Mouse (Mus musculus): Measurements from ENCODE around the gene Cpa2. TPM values are rescaled to one million over a fixed set of nuclear protein-coding genes. Genes with fewer than 3 reads are reported as not detected.

Cpa2 gene
- polyA plus RNA-seq, 1 experiment from 2014 or later = 4.6 TPM

DNA sequence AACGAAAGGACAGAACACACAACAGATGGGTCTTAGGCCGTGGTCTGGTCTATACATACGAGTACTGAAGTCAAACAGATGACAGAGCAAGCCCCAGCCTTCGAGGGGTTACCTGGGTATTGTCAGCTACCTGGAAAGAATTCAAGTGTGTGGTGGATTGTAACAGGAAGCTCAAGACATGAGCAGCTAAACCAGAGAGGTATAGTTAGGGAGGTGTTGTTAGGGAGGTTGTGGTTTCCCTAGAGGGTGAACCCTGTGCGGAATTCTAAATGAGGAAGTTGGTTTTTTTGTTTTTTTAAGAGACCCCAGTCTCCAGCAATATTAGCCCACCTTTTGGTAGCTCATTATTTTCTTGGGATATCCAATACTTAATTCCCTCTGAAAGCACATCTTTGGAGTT lies 64.3 kb downstream of the Cpa2 start:
- Histone ChIP-seq H3K36me3 (no peaks in the 10 kb centered on the region), H3K27ac (replicated peaks) (no peak overlapping the region), H3K4me1 (no peaks in the 10 kb centered on the region), H3K9ac (no peak overlapping the region), H3K9me3 (no peaks in the 10 kb centered on the region), H3K4me3 (no peak overlapping the region), H3K4me2 (no peak overlapping the region), H3K27me3 (replicated peaks) (no peaks in the 10 kb centered on the region)
- no peak for ATAC-seq (ENCODE audit: extremely low read depth, insufficient number of reproducible peaks, low FRiP score, low TSS enrichment)
- 77% methylated on average over 5 of the region's 5 CpGs for WGBS

DNA sequence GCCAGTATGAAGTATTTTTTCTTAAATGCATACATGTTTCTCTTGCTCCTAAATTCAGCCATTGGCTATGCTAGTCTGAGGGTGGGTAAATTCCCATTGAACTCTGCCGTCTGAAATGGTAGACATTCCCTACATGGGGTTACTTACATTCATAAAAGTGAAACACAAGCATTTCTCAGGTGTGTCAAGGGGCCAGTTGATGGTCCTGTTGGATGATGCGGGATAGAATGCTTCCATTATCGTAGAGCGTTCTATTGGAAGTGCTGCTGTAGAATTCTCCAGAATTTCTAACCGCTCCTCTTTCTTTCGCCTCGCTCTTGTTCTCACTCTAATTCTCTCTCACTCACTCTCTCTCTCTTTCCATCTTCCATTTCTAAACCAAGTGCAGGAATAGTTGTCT lies 69.3 kb downstream of the Cpa2 start, which contains the start of gene Cpa5:
TSS of gene Cpa5 (plus strand) at position 301 of the 400 bp plus-strand sequence.
- Histone ChIP-seq H3K4me3 (no peak within 1 kb of the TSS), H3K27ac (replicated peaks) (no peak within 1 kb of the TSS), H3K4me1 (peaks cover 2% of the 10 kb centered on the region), H3K9ac (no peak within 1 kb of the TSS), H3K4me2 (no peak within 1 kb of the TSS), H3K36me3 (no peaks in the 10 kb centered on the region), H3K27me3 (replicated peaks) (no peaks in the 10 kb centered on the region), H3K9me3 (no peaks in the 10 kb centered on the region)
- 94% methylated on average over 7 of the region's 7 CpGs for WGBS
- ATAC-seq (ENCODE audit: extremely low read depth, insufficient number of reproducible peaks, low FRiP score, low TSS enrichment) = no peak

DNA sequence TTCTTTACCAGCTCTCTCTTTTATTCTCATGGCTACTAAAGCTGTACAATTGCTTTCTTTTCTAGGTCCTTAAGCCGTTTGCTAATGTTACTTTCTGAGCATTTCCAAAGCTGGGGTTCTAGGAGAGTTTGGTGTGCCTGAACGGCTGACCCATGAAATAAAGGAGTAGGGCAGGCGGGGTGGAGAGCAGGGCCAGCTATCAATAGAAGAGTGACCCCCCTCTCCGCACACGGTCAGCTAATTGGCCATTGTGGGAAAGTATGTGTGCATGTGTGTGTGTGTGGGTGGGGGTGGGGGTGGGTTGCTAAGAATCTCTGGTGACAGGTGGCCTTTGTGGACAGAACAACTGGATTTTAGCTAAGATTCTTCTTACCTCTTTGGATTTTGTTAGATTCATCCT lies 69.8 kb downstream of the Cpa2 start:
- no peaks in the 10 kb centered on the region for H3K36me3 ChIP-seq
- H3K27me3 ChIP-seq (replicated peaks) = no peaks in the 10 kb centered on the region
- peaks cover 6% of the 10 kb centered on the region for H3K4me1 ChIP-seq
- WGBS = 77% methylated on average over 5 of the region's 5 CpGs
- no peak for ATAC-seq (ENCODE audit: extremely low read depth, insufficient number of reproducible peaks, low FRiP score, low TSS enrichment)
- no peak overlapping the region for H3K4me3 ChIP-seq
- no peak overlapping the region for H3K9ac ChIP-seq
- no peak overlapping the region for H3K4me2 ChIP-seq
- H3K9me3 ChIP-seq = no peaks in the 10 kb centered on the region
- H3K27ac ChIP-seq (replicated peaks) = no peak overlapping the region

Other genes starting within 250 kb of the Cpa2 start
- 46.6 and 49.8 TPM in 2 replicates for gene Ube2h, start 237.0 kb upstream of the Cpa2 start, polyA plus RNA-seq (2015; fragmentation: Nextera tagmentation; extraction: Ambion mirVana)
- gene Zc3hc1, start 150.6 kb upstream of the Cpa2 start, polyA plus RNA-seq (2015; fragmentation: Nextera tagmentation; extraction: Ambion mirVana) = 44.2 and 46.0 TPM in 2 replicates
- 16.6 and 19.0 TPM in 2 replicates for gene Klhdc10, start 139.7 kb upstream of the Cpa2 start, polyA plus RNA-seq (2015; fragmentation: Nextera tagmentation; extraction: Ambion mirVana)
- 24.2 and 25.6 TPM in 2 replicates for gene Tmem209, start 31.8 kb upstream of the Cpa2 start, polyA plus RNA-seq (2015; fragmentation: Nextera tagmentation; extraction: Ambion mirVana)
- gene Ssmem1, start 31.7 kb upstream of the Cpa2 start, polyA plus RNA-seq (2015; fragmentation: Nextera tagmentation; extraction: Ambion mirVana) = not detected in 2 replicates
- gene Cpa4, start 26.8 kb downstream of the Cpa2 start, polyA plus RNA-seq (2015; fragmentation: Nextera tagmentation; extraction: Ambion mirVana) = 2.5 and 3.3 TPM in 2 replicates
- gene Cpa5, start 69.4 kb downstream of the Cpa2 start, polyA plus RNA-seq (2015; fragmentation: Nextera tagmentation; extraction: Ambion mirVana) = 0.90 and 0.97 TPM in 2 replicates
- gene Cpa1, start 97.6 kb downstream of the Cpa2 start, polyA plus RNA-seq (2015; fragmentation: Nextera tagmentation; extraction: Ambion mirVana) = 2.1 and 3.9 TPM in 2 replicates
- gene Cep41, start 152.2 kb downstream of the Cpa2 start, polyA plus RNA-seq (2015; fragmentation: Nextera tagmentation; extraction: Ambion mirVana) = 11.0 and 12.2 TPM in 2 replicates
- 2,537 and 2,584 TPM in 2 replicates for gene Mest, start 182.0 kb downstream of the Cpa2 start, polyA plus RNA-seq (2015; fragmentation: Nextera tagmentation; extraction: Ambion mirVana)